Mouse (Mus musculus) megakaryocyte, embryonic 14.5 days (primary cell): Measurements from ENCODE around the gene Zg16. TPM values are rescaled to one million over a fixed set of nuclear protein-coding genes. Genes with fewer than 3 reads are reported as not detected.
"Not testable (repeated sequence)": the region's sequence is repeated elsewhere in the genome, so short reads cannot be mapped to it uniquely, and the experiment has no call there.

Source experiments
- H3K27me3 ChIP-seq: replicated peaks from 2 replicates; pipeline ENCODE3; 2012; ENCODE audit warnings: inconsistent platforms
- H3K36me3 ChIP-seq: replicated peaks from 2 replicates; pipeline ENCODE3; 2012; ENCODE audit warnings: low read length, inconsistent platforms, mixed read lengths
- H3K4me1 ChIP-seq: 2 replicates; pipeline ENCODE4 v1.6.1; 2012; ENCODE audit warnings: inconsistent platforms
- H3K4me3 ChIP-seq: replicated peaks from 2 replicates; pipeline ENCODE3; 2012; ENCODE audit warnings: moderate library complexity, mild to moderate bottlenecking, inconsistent platforms
- H3K9me3 ChIP-seq: 2 replicates; pipeline ENCODE4 v1.6.1; 2012; ENCODE audit warnings: inconsistent platforms
- FLI1 ChIP-seq: IDR thresholded peaks from 2 replicates; pipeline ENCODE4 v1.6.1; 2012; ENCODE audit warnings: low read length, inconsistent platforms, mixed read lengths
- GATA1 ChIP-seq: IDR thresholded peaks from 3 replicates; pipeline ENCODE4 v1.6.1; 2012; ENCODE audit warnings: mixed read lengths, low read length, inconsistent platforms, borderline replicate concordance
- polyA plus RNA-seq: library from polyadenylated mRNA; stranded (reverse); fragments of >175 nt; gene quantifications from 2 replicates; pipeline ENCODE4 v1.2.3, GENCODE M21; 2012; ENCODE audit warnings: low replicate concordance; ENCODE audit not compliant: insufficient read depth

Zg16 gene
- polyA plus RNA-seq, 1 experiment = not detected

GRCm38 (mm10) chr7:127090154-127091113 is 3.3 kb upstream of the Zg16 start:
- no peaks in the 10 kb centered on the region for H3K9me3 ChIP-seq
- H3K4me3 ChIP-seq = peak overlapping the region; percentile 95
- peaks cover 61% of the 10 kb centered on the region for H3K4me1 ChIP-seq
- no peak for TF ChIP-seq FLI1
- no peak for TF ChIP-seq GATA1
- peaks cover 35% of the 10 kb centered on the region for H3K36me3 ChIP-seq
- no peaks in the 10 kb centered on the region for H3K27me3 ChIP-seq

- Histone ChIP-seq H3K36me3 (peaks cover 23% of the 10 kb centered on the region), H3K4me1 (peaks cover 62% of the 10 kb centered on the region), H3K9me3 (no peaks in the 10 kb centered on the region), H3K27me3 (no peaks in the 10 kb centered on the region), H3K4me3 (peak overlapping the region; percentile 89)
- TF ChIP-seq FLI1 (no peak), GATA1 (no peak)
Observed at GRCm38 (mm10) chr7:127088901-127089845, 2.0 kb upstream of the Zg16 start.

- Histone ChIP-seq H3K36me3 (peaks cover 12% of the 10 kb centered on the region), H3K4me1 (peaks cover 57% of the 10 kb centered on the region), H3K27me3 (no peaks in the 10 kb centered on the region), H3K9me3 (no peaks in the 10 kb centered on the region), H3K4me3 (no peak overlapping the region)
- TF ChIP-seq GATA1 (no peak), FLI1 (no peak)
Observed at GRCm38 (mm10) chr7:127088083-127088482, 955 bp upstream of the Zg16 start.

GRCm38 (mm10) chr7:127085751-127086150 is 1.4 kb downstream of the Zg16 start:
- not testable (repeated sequence) for H3K27me3 ChIP-seq, H3K9me3 ChIP-seq, H3K4me3 ChIP-seq, H3K36me3 ChIP-seq
- H3K4me1 ChIP-seq = peaks cover 57% of the 10 kb centered on the region

- Histone ChIP-seq H3K9me3 (no peaks in the 10 kb centered on the region), H3K4me1 (peaks cover 55% of the 10 kb centered on the region), H3K27me3 (no peaks in the 10 kb centered on the region), H3K36me3 (no peaks in the 10 kb centered on the region), H3K4me3 (peak overlapping the region; percentile 28)
- TF ChIP-seq FLI1 (no peak), GATA1 (no peak)
Observed at GRCm38 (mm10) chr7:127084794-127085193, 2.3 kb downstream of the Zg16 start.

- TF ChIP-seq FLI1 = no peak
- no peak for TF ChIP-seq GATA1
- Histone ChIP-seq H3K36me3 (no peaks in the 10 kb centered on the region), H3K27me3 (no peaks in the 10 kb centered on the region), H3K4me3 (no peak overlapping the region), H3K9me3 (no peaks in the 10 kb centered on the region), H3K4me1 (peaks cover 49% of the 10 kb centered on the region)
Observed at GRCm38 (mm10) chr7:127083689-127084088, 3.4 kb downstream of the Zg16 start.

- Histone ChIP-seq H3K27me3 (no peaks in the 10 kb centered on the region), H3K36me3 (no peaks in the 10 kb centered on the region), H3K4me1 (peaks cover 54% of the 10 kb centered on the region), H3K9me3 (no peaks in the 10 kb centered on the region), H3K4me3 (no peak overlapping the region)
- no peak for TF ChIP-seq GATA1
- no peak for TF ChIP-seq FLI1
Observed at GRCm38 (mm10) chr7:127082995-127083394, 4.1 kb downstream of the Zg16 start.

- H3K4me1 ChIP-seq = peaks cover 55% of the 10 kb centered on the region
- no peaks in the 10 kb centered on the region for H3K36me3 ChIP-seq
- H3K27me3 ChIP-seq = no peaks in the 10 kb centered on the region
- no peaks in the 10 kb centered on the region for H3K9me3 ChIP-seq
- no peak overlapping the region for H3K4me3 ChIP-seq
- no peak for TF ChIP-seq GATA1
- no peak for TF ChIP-seq FLI1
Observed at GRCm38 (mm10) chr7:127082271-127082670, 4.9 kb downstream of the Zg16 start.

GRCm38 (mm10) chr7:127080045-127080444 is 7.1 kb downstream of the Zg16 start:
- peaks cover 4% of the 10 kb centered on the region; the same call in 1 of the 2 replicates for H3K9me3 ChIP-seq
- H3K27me3 ChIP-seq = no peaks in the 10 kb centered on the region
- peaks cover 61% of the 10 kb centered on the region for H3K4me1 ChIP-seq
- TF ChIP-seq FLI1 (no peak), GATA1 (no peak)
- peak overlapping the region; percentile 42 for H3K4me3 ChIP-seq
- H3K36me3 ChIP-seq = no peaks in the 10 kb centered on the region
